Mouse (Mus musculus) limb, embryonic 10.5 days (tissue): ENCODE data around the gene Ccdc158. TPM values are rescaled to one million over a fixed set of nuclear protein-coding genes. Genes with fewer than 3 reads are reported as not detected.

Experiments used
- DNase-seq: peaks from one replicate; pipeline ENCODE4 v3.0.0-alpha.2; 2017; ENCODE audit warnings: low spot score
- H3K27ac ChIP-seq: fragments of 300-500 bp; sonication (generic); 2 replicates; pipeline ENCODE4 v1.5.1; 2016; ENCODE audit warnings: mild to moderate bottlenecking
- H3K27me3 ChIP-seq: fragments of 300-500 bp; sonication (generic); 2 replicates; pipeline ENCODE4 v1.6.1; 2016; ENCODE audit warnings: low read depth, mild to moderate bottlenecking; ENCODE audit not compliant: poor library complexity, severe bottlenecking
- H3K36me3 ChIP-seq: fragments of 300-500 bp; sonication (generic); 2 replicates; pipeline ENCODE4 v1.6.1; 2016; ENCODE audit warnings: mild to moderate bottlenecking, moderate library complexity
- H3K4me1 ChIP-seq: fragments of 300-500 bp; sonication (generic); 2 replicates; pipeline ENCODE4 v1.6.1; 2016
- H3K4me3 ChIP-seq: fragments of 300-500 bp; sonication (generic); 2 replicates; pipeline ENCODE4 v1.5.1; 2016; ENCODE audit warnings: mild to moderate bottlenecking, moderate library complexity
- H3K9me3 ChIP-seq: fragments of 300-500 bp; sonication (generic); replicated peaks from 2 replicates; pipeline ENCODE4 v1.6.1; 2016; ENCODE audit warnings: mild to moderate bottlenecking
- WGBS: fragments of 180-500 bp; shearing (Covaris S2); methylation state at CpG from one replicate; pipeline ENCODE4 v1.1.7; 2016; 5-methylcytosine and 5-hydroxymethylcytosine counted together
- polyA plus RNA-seq: library from polyadenylated mRNA; unstranded; fragments of >200 nt; fragmentation: Nextera tagmentation; extraction: Ambion mirVana; gene quantifications from 2 replicates; pipeline ENCODE4 v1.2.1, GENCODE M21; 2016

Gene Ccdc158
- 0.45 and 0.62 TPM in 2 replicates for polyA plus RNA-seq

DNA sequence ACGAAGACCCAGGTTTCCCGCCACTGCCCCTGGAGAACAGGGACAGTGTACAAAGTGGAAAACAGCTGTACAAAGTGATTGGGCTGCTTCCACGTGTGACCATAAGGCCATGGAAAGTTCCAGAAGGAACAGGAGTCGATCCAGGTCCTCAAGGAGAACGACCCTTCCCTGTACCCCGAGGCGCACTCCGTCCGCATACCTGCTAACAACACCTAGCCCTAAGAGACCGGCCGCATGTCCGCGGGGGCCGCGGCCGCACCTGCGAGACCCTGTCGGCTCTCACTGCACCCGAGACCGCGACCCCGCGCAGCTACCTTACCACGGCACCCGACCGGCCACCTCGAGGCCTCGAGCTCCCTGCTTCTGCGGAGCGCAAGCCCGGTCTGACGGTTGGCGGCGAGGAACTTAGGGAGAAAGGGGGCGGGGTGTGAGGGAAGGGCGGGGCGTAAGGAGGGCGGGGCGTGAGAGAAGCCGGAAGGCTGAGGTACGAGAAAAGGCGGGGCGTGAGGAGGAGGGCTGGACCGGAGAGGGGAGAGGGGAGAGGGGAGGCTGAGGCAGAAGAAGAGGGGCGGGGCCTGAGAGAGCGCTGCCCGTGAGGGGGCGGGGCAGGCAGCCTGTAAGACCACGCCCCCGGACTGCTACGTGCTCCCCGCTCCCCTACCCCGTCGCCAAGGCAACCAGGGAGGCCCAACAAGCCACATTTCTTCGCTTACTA lies at the start of gene Ccdc158:
Gene Ccdc158 (minus strand): TSS at position 413 of the 715 bp plus-strand sequence.
- DNase-seq = peak; percentile 93
- peak within 1 kb of the TSS; percentile 56 for H3K4me3 ChIP-seq
- 15% methylated on average over 49 of the region's 55 CpGs for WGBS
- peak within 1 kb of the TSS; percentile 73 for H3K27ac ChIP-seq
- H3K9me3 ChIP-seq = no peaks in the 10 kb centered on the region
- H3K4me1 ChIP-seq = peaks cover 13% of the 10 kb centered on the region
- H3K27me3 ChIP-seq = 0 out of 2 replicates have a peak, but pooled peaks cover 6% of the 10 kb centered on the region
- H3K36me3 ChIP-seq = no peaks in the 10 kb centered on the region

DNA sequence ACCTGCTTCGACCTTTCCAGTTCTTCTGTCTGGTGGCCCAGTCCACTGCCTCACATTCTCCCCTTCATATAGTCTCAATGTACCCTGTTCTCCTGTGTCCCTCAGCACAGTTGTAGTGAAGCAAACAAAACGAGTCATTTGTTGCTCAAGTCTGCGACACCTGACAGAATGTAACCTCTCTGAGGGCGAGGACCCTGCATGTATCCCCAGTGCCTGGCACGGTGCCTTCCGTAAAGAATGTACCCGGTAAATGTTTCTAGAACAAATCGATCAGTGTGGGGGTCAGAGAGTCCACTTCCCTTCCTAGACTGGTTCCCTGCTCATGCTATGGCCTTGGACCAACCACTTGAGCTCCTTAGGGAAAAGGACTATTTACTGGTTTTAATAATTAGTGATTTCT lies 46.5 kb upstream of the Ccdc158 start:
- H3K4me1 ChIP-seq = no peaks in the 10 kb centered on the region
- no peak for DNase-seq
- H3K27ac ChIP-seq = no peak overlapping the region
- H3K4me3 ChIP-seq = no peak overlapping the region
- H3K27me3 ChIP-seq = no peaks in the 10 kb centered on the region
- no peaks in the 10 kb centered on the region for H3K9me3 ChIP-seq
- 94% methylated on average over 8 of the region's 8 CpGs for WGBS
- no peaks in the 10 kb centered on the region for H3K36me3 ChIP-seq

DNA sequence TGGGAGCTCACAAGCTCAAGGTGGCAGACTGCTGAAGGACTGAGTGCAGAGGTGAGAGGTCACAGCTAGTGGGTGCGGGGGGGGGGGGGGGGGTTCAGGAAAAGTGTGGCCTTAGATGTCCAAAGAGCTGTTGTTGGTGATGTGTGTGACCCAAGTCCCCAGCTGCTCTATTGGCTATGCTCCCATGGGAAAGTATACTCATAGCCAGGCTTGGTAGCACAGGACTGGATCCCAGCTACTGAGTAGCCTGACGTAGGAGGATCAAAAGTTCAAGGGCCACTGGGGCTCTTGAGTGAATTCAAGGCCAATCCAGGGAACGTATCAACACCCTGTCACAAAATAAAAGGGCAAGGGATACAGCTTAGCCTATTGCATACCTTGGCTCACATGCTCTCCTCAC lies 43.8 kb upstream of the Ccdc158 start:
- H3K4me3 ChIP-seq = no peak overlapping the region
- 73% methylated on average over 3 of the region's 3 CpGs for WGBS
- no peaks in the 10 kb centered on the region for H3K27me3 ChIP-seq
- no peak for DNase-seq
- no peaks in the 10 kb centered on the region for H3K4me1 ChIP-seq
- H3K27ac ChIP-seq = no peak overlapping the region
- H3K9me3 ChIP-seq = no peaks in the 10 kb centered on the region
- no peaks in the 10 kb centered on the region for H3K36me3 ChIP-seq

- H3K9me3 ChIP-seq = no peaks in the 10 kb centered on the region
- H3K27me3 ChIP-seq = no peaks in the 10 kb centered on the region
- no peak overlapping the region for H3K4me3 ChIP-seq
- H3K27ac ChIP-seq = no peak overlapping the region
- 68% methylated on average over 3 of the region's 3 CpGs for WGBS
- no peak for DNase-seq
- no peaks in the 10 kb centered on the region for H3K36me3 ChIP-seq
- H3K4me1 ChIP-seq = no peaks in the 10 kb centered on the region
These were observed 42.7 kb upstream of the Ccdc158 start for GRCm38 (mm10) chr5:92717666-92718360.

DNA sequence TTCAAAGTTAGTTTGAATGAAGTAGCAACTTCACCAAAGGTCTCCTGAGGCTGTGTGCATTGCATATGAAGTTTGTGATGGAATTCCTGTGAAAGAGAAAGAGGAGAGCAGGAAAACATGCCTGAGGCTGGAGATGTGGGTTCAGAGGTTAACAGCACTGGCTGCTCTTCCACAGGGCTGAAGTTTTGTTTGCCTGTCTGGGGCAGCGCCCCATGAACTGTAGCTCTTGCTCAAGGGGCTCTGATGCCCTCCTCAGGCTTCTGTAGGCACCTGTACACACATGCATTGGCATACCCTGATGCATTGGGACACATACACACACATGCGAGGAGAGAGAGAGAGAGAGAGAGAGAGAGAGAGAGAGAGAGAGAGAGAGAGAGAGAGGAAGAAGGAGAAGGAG lies 40.8 kb upstream of the Ccdc158 start:
- Histone ChIP-seq H3K9me3 (no peaks in the 10 kb centered on the region), H3K36me3 (no peaks in the 10 kb centered on the region), H3K4me1 (no peaks in the 10 kb centered on the region), H3K4me3 (no peak overlapping the region), H3K27me3 (no peaks in the 10 kb centered on the region), H3K27ac (no peak overlapping the region)
- DNase-seq = no peak
- WGBS = 77% methylated on average over 2 of the region's 2 CpGs

GRCm38 (mm10) chr5:92715319-92715718 lies 40.2 kb upstream of the Ccdc158 start:
- Histone ChIP-seq H3K4me1 (no peaks in the 10 kb centered on the region), H3K27me3 (no peaks in the 10 kb centered on the region), H3K36me3 (no peaks in the 10 kb centered on the region), H3K27ac (no peak overlapping the region), H3K9me3 (no peaks in the 10 kb centered on the region), H3K4me3 (no peak overlapping the region)
- 74% methylated on average over 11 of the region's 11 CpGs for WGBS
- no peak for DNase-seq

DNA sequence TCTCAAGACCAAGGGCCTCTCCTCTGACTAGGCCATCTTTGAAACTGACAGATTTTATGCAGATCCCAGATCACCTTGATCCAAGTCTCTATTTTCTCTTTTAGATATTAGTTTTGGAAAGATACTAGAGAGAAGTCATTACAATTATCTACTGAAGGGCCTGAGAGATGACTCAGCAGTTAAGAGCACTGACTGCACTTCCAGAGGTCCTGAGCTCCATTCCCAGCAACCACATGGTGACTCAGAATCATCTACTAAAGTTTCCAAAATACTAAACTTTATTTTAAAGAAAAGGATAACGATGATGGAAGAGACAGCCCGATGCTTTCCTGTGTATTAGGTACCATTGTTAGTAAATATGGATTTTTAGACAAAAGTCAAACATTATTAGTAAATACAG lies 39.8 kb upstream of the Ccdc158 start:
- Histone ChIP-seq H3K27me3 (no peaks in the 10 kb centered on the region), H3K27ac (no peak overlapping the region), H3K36me3 (no peaks in the 10 kb centered on the region), H3K4me3 (no peak overlapping the region), H3K4me1 (no peaks in the 10 kb centered on the region), H3K9me3 (no peaks in the 10 kb centered on the region)
- 94% methylated on average over 2 of the region's 2 CpGs for WGBS
- DNase-seq = no peak

- no peaks in the 10 kb centered on the region for H3K27me3 ChIP-seq
- H3K27ac ChIP-seq = no peak overlapping the region
- no peak for DNase-seq
- 76% methylated on average over 5 of the region's 5 CpGs for WGBS
- H3K9me3 ChIP-seq = no peaks in the 10 kb centered on the region
- no peaks in the 10 kb centered on the region for H3K36me3 ChIP-seq
- no peak overlapping the region for H3K4me3 ChIP-seq
- H3K4me1 ChIP-seq = no peaks in the 10 kb centered on the region
These were observed 37.7 kb upstream of the Ccdc158 start for GRCm38 (mm10) chr5:92712621-92713395.

DNA sequence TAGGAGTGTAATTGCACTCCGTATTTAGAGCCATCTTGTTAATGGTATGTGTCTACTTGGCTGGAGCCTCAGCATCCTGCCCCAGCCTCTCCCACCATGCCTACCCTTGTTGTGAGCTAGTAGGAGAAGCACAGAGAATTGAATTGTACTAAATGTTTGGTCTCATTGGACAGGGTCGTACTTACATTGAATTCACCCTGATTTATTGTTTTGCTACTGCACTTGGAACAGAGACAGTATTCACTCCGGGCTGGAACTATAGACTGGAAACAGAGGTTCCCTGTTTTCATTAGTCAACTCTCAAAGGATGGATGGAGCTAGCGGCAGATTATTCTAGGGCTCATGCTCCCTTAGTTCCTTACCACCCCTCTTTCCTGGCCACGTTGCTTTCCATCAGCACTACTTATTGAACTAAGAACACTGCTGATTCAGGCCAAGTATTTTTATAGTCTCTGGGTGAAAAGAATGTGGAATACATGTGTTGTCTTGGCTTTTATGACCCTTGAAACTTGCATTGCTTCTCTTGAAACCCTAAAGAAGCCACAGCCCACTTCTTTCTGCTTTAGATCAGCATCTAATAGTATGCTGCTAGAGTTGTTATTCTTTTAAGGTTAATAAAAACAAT lies 36.7 kb upstream of the Ccdc158 start:
- Histone ChIP-seq H3K36me3 (no peaks in the 10 kb centered on the region), H3K27ac (no peak overlapping the region), H3K27me3 (no peaks in the 10 kb centered on the region), H3K4me1 (no peaks in the 10 kb centered on the region), H3K9me3 (no peaks in the 10 kb centered on the region), H3K4me3 (no peak overlapping the region)
- 79% methylated on average over 5 of the region's 5 CpGs for WGBS
- no peak for DNase-seq

GRCm38 (mm10) chr5:92710779-92711178 lies 35.7 kb upstream of the Ccdc158 start:
- WGBS = 84% methylated on average over 8 of the region's 8 CpGs
- H3K9me3 ChIP-seq = no peaks in the 10 kb centered on the region
- H3K36me3 ChIP-seq = no peaks in the 10 kb centered on the region
- no peak for DNase-seq
- H3K27ac ChIP-seq = no peak overlapping the region
- no peaks in the 10 kb centered on the region for H3K4me1 ChIP-seq
- no peak overlapping the region for H3K4me3 ChIP-seq
- no peaks in the 10 kb centered on the region for H3K27me3 ChIP-seq

DNA sequence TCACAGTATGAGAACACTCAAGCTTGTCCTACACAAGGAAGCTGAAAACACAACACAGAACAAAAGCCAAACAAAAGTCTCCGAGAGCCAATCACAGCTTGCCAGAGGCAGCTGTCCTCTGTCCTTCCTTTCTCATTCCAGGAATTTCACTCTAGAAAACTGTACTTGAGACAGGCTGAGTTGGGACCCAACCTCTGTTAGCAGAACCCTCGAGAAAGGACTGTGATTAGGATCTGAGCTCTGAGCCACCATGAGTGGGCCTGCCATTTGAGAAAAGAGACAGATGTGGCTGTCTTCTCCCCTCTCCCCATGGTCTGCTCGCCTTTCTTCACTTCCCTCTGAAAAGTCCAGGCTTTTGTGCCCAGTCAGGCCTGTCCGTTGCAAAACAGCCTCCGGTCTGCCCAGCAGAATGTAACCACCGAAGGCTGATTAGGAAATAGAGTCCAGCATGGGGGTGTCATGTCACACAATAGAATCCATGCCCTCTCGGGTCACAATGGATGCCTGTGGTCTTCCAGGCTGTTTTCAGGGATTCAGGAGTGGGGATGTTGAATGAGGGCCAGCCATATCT lies 32.9 kb upstream of the Ccdc158 start:
- no peaks in the 10 kb centered on the region for H3K36me3 ChIP-seq
- H3K9me3 ChIP-seq = no peaks in the 10 kb centered on the region
- no peak for DNase-seq
- 76% methylated on average over 7 of the region's 7 CpGs for WGBS
- no peak overlapping the region for H3K27ac ChIP-seq
- H3K4me3 ChIP-seq = no peak overlapping the region
- H3K4me1 ChIP-seq = no peaks in the 10 kb centered on the region
- no peaks in the 10 kb centered on the region for H3K27me3 ChIP-seq

DNA sequence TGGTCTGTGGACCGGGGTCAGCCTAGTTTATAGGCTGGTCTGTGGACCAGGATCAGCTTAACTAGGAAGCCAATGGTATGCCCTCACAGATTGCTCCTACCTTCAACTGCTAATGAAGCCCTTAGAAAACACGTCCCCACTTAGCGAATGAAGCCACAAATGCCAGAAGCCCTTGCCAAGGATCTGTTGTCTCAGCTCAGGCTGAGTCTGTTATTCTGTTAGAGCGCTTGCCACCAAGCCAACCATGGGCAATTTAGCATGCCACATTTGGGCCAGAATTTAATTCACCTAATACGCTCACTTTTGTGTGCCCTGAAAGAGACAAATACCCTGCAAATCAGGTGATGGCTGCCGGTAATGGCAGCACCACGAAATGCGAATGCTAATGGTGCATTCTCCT lies 28.6 kb upstream of the Ccdc158 start:
- Histone ChIP-seq H3K27ac (no peak overlapping the region), H3K27me3 (no peaks in the 10 kb centered on the region), H3K4me3 (no peak overlapping the region), H3K4me1 (peaks cover 7% of the 10 kb centered on the region), H3K36me3 (no peaks in the 10 kb centered on the region), H3K9me3 (no peaks in the 10 kb centered on the region)
- WGBS = 82% methylated on average over 8 of the region's 8 CpGs
- DNase-seq = no peak
